Mouse (Mus musculus) hindbrain, postnatal 0 days (tissue): ENCODE results near the gene Clec16a. TPM values are rescaled to one million over a fixed set of nuclear protein-coding genes. Genes with fewer than 3 reads are reported as not detected.

ENCODE experiments used
- ATAC-seq: fragments of 200-750 bp; cut with Nextera tagmentation; 2 replicates; pipeline ENCODE4 v1.8.0; 2017; ENCODE audit warnings: mild to moderate bottlenecking, moderate TSS enrichment, moderate library complexity
- DNase-seq: peaks from one replicate; pipeline ENCODE4 v3.0.0-alpha.2; 2015; ENCODE audit warnings: low spot score
- H3K27ac ChIP-seq: fragments of 300-500 bp; sonication (generic); 2 replicates; pipeline ENCODE4 v1.5.1; 2014; ENCODE audit warnings: mild to moderate bottlenecking
- H3K27me3 ChIP-seq: fragments of 300-500 bp; sonication (generic); 2 replicates; pipeline ENCODE4 v1.6.1; 2014; ENCODE audit warnings: low read length, mixed read lengths; ENCODE audit not compliant: insufficient read depth
- H3K36me3 ChIP-seq: fragments of 300-500 bp; sonication (generic); 2 replicates; pipeline ENCODE4 v1.6.1; 2014; ENCODE audit warnings: low read length, mixed read lengths; ENCODE audit not compliant: insufficient read depth
- H3K4me1 ChIP-seq: fragments of 300-500 bp; sonication (generic); 2 replicates; pipeline ENCODE4 v1.6.1; 2014; ENCODE audit warnings: antibody characterized with exemption, low read length, mixed read lengths; ENCODE audit not compliant: insufficient read depth
- H3K4me2 ChIP-seq: fragments of 300-500 bp; sonication (generic); 2 replicates; pipeline ENCODE4 v1.6.1; 2014; ENCODE audit warnings: low read depth, mild to moderate bottlenecking, low read length, moderate library complexity, mixed read lengths
- H3K4me3 ChIP-seq: fragments of 300-500 bp; sonication (generic); 2 replicates; pipeline ENCODE4 v1.5.1; 2014; ENCODE audit warnings: low read length
- H3K9ac ChIP-seq: fragments of 300-500 bp; sonication (generic); replicated peaks from 2 replicates; pipeline ENCODE4 v1.6.1; 2014; ENCODE audit warnings: mild to moderate bottlenecking, low read length, moderate library complexity, mixed read lengths
- H3K9me3 ChIP-seq: fragments of 300-500 bp; sonication (generic); 2 replicates; pipeline ENCODE4 v1.6.1; 2016; ENCODE audit warnings: low read length, mixed read lengths
- CTCF ChIP-seq: IDR thresholded peaks from 2 replicates; pipeline ENCODE4 v1.5.1; 2016; ENCODE audit warnings: antibody characterized with exemption, control low read depth, low read depth
- WGBS: fragments of 180-500 bp; shearing (Covaris S2); extraction: QIAGEN DNeasy Blood & Tissue Kit; methylation state at CpG from one replicate; pipeline ENCODE4 v1.1.7; 2014; 5-methylcytosine and 5-hydroxymethylcytosine counted together
- polyA plus RNA-seq: library from polyadenylated mRNA; unstranded; fragments of >200 nt; fragmentation: Nextera tagmentation; extraction: Ambion mirVana; gene quantifications from 2 replicates; pipeline ENCODE4 v1.2.1, GENCODE M21; 2015
- total RNA-seq: library from RNA; depleted of rRNA; stranded (reverse); fragments of >200 nt; gene quantifications from 2 replicates; pipeline ENCODE4 v1.2.3, GENCODE M21; 2014

Clec16a gene
- total and polyA plus RNA-seq, 2 experiments from 2014 or later, result 62.5 to 67.8 TPM

- Histone ChIP-seq H3K4me2 (no peak overlapping the region), H3K27ac (peak overlapping the region; percentile 2; the same call in 1 of the 2 replicates), H3K36me3 (no peaks in the 10 kb centered on the region), H3K27me3 (no peaks in the 10 kb centered on the region), H3K9me3 (no peaks in the 10 kb centered on the region), H3K4me3 (no peak overlapping the region), H3K9ac (no peak overlapping the region), H3K4me1 (no peaks in the 10 kb centered on the region)
- 79% methylated on average over 13 of the region's 13 CpGs for WGBS
- ATAC-seq (no peak), DNase-seq (no peak)
- TF ChIP-seq CTCF, result no peak
These were observed 94.2 kb downstream of the Clec16a start for GRCm38 (mm10) chr16:10639111-10639889.

- Histone ChIP-seq H3K9ac (no peak overlapping the region), H3K27me3 (no peaks in the 10 kb centered on the region), H3K9me3 (no peaks in the 10 kb centered on the region), H3K4me3 (no peak overlapping the region), H3K27ac (no peak overlapping the region), H3K36me3 (no peaks in the 10 kb centered on the region), H3K4me2 (no peak overlapping the region), H3K4me1 (no peaks in the 10 kb centered on the region)
- 6% methylated on average over 5 of the region's 5 CpGs for WGBS
- TF ChIP-seq CTCF, result peak; percentile 90
- DNase-seq (peak; percentile 89), ATAC-seq (peak; percentile 79)
These were observed 94.9 kb downstream of the Clec16a start for GRCm38 (mm10) chr16:10640041-10640440.

GRCm38 (mm10) chr16:10641146-10641545 lies 96.0 kb downstream of the Clec16a start:
- no peaks in the 10 kb centered on the region for H3K4me1 ChIP-seq
- no peak for TF ChIP-seq CTCF
- no peaks in the 10 kb centered on the region for H3K9me3 ChIP-seq
- H3K9ac ChIP-seq, result no peak overlapping the region
- H3K27me3 ChIP-seq, result no peaks in the 10 kb centered on the region
- no peak overlapping the region for H3K4me3 ChIP-seq
- WGBS, result 81% methylated on average over 1 of the region's 1 CpGs
- ATAC-seq (no peak), DNase-seq (no peak)
- no peaks in the 10 kb centered on the region for H3K36me3 ChIP-seq
- H3K27ac ChIP-seq, result no peak overlapping the region
- H3K4me2 ChIP-seq, result no peak overlapping the region

- 57% methylated on average over 4 of the region's 4 CpGs for WGBS
- no peaks in the 10 kb centered on the region for H3K36me3 ChIP-seq
- H3K27me3 ChIP-seq, result no peaks in the 10 kb centered on the region
- H3K4me1 ChIP-seq, result no peaks in the 10 kb centered on the region
- H3K27ac ChIP-seq, result no peak overlapping the region
- DNase-seq (no peak), ATAC-seq (no peak)
- no peaks in the 10 kb centered on the region for H3K9me3 ChIP-seq
- no peak for TF ChIP-seq CTCF
- no peak overlapping the region for H3K4me3 ChIP-seq
- no peak overlapping the region for H3K4me2 ChIP-seq
- no peak overlapping the region for H3K9ac ChIP-seq
These were observed 97.9 kb downstream of the Clec16a start for GRCm38 (mm10) chr16:10642857-10643633.

- Histone ChIP-seq H3K27ac (no peak overlapping the region), H3K4me1 (no peaks in the 10 kb centered on the region), H3K27me3 (no peaks in the 10 kb centered on the region), H3K4me3 (no peak overlapping the region), H3K9me3 (no peaks in the 10 kb centered on the region), H3K4me2 (no peak overlapping the region), H3K36me3 (no peaks in the 10 kb centered on the region), H3K9ac (no peak overlapping the region)
- no peak for DNase-seq
- no peak for ATAC-seq
- TF ChIP-seq CTCF, result no peak
These were observed 99.1 kb downstream of the Clec16a start for GRCm38 (mm10) chr16:10644238-10644637.

- no peak overlapping the region for H3K4me3 ChIP-seq
- no peaks in the 10 kb centered on the region for H3K4me1 ChIP-seq
- DNase-seq (no peak), ATAC-seq (no peak)
- no peak overlapping the region for H3K9ac ChIP-seq
- no peak for TF ChIP-seq CTCF
- H3K4me2 ChIP-seq, result no peak overlapping the region
- no peaks in the 10 kb centered on the region for H3K36me3 ChIP-seq
- no peaks in the 10 kb centered on the region for H3K9me3 ChIP-seq
- no peaks in the 10 kb centered on the region for H3K27me3 ChIP-seq
- H3K27ac ChIP-seq, result no peak overlapping the region
- 83% methylated on average over 8 of the region's 8 CpGs for WGBS
These were observed 99.6 kb downstream of the Clec16a start for GRCm38 (mm10) chr16:10644731-10645130.

GRCm38 (mm10) chr16:10651804-10652203 lies 106.7 kb downstream of the Clec16a start:
- no peak overlapping the region for H3K4me3 ChIP-seq
- no peak for DNase-seq
- no peaks in the 10 kb centered on the region for H3K27me3 ChIP-seq
- no peak overlapping the region for H3K9ac ChIP-seq
- no peaks in the 10 kb centered on the region for H3K9me3 ChIP-seq
- no peak overlapping the region for H3K4me2 ChIP-seq
- H3K36me3 ChIP-seq, result no peaks in the 10 kb centered on the region
- H3K4me1 ChIP-seq, result peaks cover 12% of the 10 kb centered on the region; the same call in 1 of the 2 replicates
- no peak overlapping the region for H3K27ac ChIP-seq
- no peak for TF ChIP-seq CTCF
- ATAC-seq, result no peak
